Mouse (Mus musculus) limb, embryonic 14.5 days (tissue): ENCODE data around the gene Chrna1. TPM values are rescaled to one million over a fixed set of nuclear protein-coding genes. Genes with fewer than 3 reads are reported as not detected.
A peak's percentile ranks its signal among the peaks of the same experiment; 100 is the strongest.

Experiments
- ATAC-seq: fragments of 200-750 bp; cut with Nextera tagmentation; 2 replicates; pipeline ENCODE4 v1.8.0; 2017; ENCODE audit warnings: low read depth, moderate number of reproducible peaks, moderate TSS enrichment; ENCODE audit not compliant: low FRiP score
- DNase-seq: peaks from one replicate; pipeline ENCODE4 v3.0.0-alpha.2; 2015; ENCODE audit warnings: low spot score
- H3K27ac ChIP-seq: fragments of 300-500 bp; sonication (generic); replicated peaks from 2 replicates; pipeline ENCODE4 v1.5.1; 2014; ENCODE audit warnings: low read depth, mild to moderate bottlenecking, low read length, moderate library complexity, mixed read lengths
- H3K27me3 ChIP-seq: fragments of 300-500 bp; sonication (generic); 2 replicates; pipeline ENCODE4 v1.6.1; 2014; ENCODE audit warnings: low read length, mixed read lengths; ENCODE audit not compliant: control insufficient read depth, insufficient read depth
- H3K36me3 ChIP-seq: fragments of 300-500 bp; sonication (generic); 2 replicates; pipeline ENCODE4 v1.6.1; 2014; ENCODE audit warnings: mild to moderate bottlenecking, low read length, moderate library complexity, mixed read lengths; ENCODE audit not compliant: control insufficient read depth, insufficient read depth
- H3K4me1 ChIP-seq: fragments of 300-500 bp; sonication (generic); 2 replicates; pipeline ENCODE4 v1.6.1; 2014; ENCODE audit warnings: antibody characterized with exemption, low read length, mixed read lengths; ENCODE audit not compliant: control insufficient read depth, insufficient read depth
- H3K4me2 ChIP-seq: fragments of 300-500 bp; sonication (generic); replicated peaks from 2 replicates; pipeline ENCODE4 v1.6.1; 2014; ENCODE audit warnings: low read depth, mild to moderate bottlenecking, low read length, moderate library complexity; ENCODE audit not compliant: severe bottlenecking
- H3K4me3 ChIP-seq: fragments of 300-500 bp; sonication (generic); replicated peaks from 2 replicates; pipeline ENCODE4 v1.5.1; 2014; ENCODE audit warnings: low read length
- H3K9ac ChIP-seq: fragments of 300-500 bp; sonication (generic); 2 replicates; pipeline ENCODE4 v1.6.1; 2014; ENCODE audit warnings: mild to moderate bottlenecking, low read depth, low read length, moderate library complexity; ENCODE audit not compliant: severe bottlenecking
- H3K9me3 ChIP-seq: fragments of 300-500 bp; sonication (generic); 2 replicates; pipeline ENCODE4 v1.6.1; 2016; ENCODE audit warnings: low read length; ENCODE audit not compliant: control insufficient read depth
- POLR2A ChIP-seq: fragments of 200-500 bp; IDR thresholded peaks from 2 replicates; pipeline ENCODE4 v1.8.0; 2012; ENCODE audit warnings: inconsistent platforms, mild to moderate bottlenecking, moderate library complexity, borderline replicate concordance; ENCODE audit not compliant: insufficient read depth, insufficient read length; ENCODE audit errors: extremely low read depth
- WGBS: fragments of 180-500 bp; shearing (Covaris S2); extraction: QIAGEN DNeasy Blood & Tissue Kit; methylation state at CpG from one replicate; pipeline ENCODE4 v1.1.7; 2014; 5-methylcytosine and 5-hydroxymethylcytosine counted together
- polyA plus RNA-seq, 2 experiments: library from polyadenylated mRNA; depleted of rRNA in 1 of 2; stranded (reverse) in 1 of 2; unstranded in 1 of 2; fragments of >200 nt; fragmentation: Nextera tagmentation in 1 of 2; extraction: Ambion mirVana in 1 of 2; gene quantifications; 2 replicates each; pipeline versions ENCODE4 v1.2.1 to v1.2.3; 2012 to 2014

Gene Chrna1
- polyA plus RNA-seq, 2 experiments, result 8.9 to 19.4 TPM

DNA sequence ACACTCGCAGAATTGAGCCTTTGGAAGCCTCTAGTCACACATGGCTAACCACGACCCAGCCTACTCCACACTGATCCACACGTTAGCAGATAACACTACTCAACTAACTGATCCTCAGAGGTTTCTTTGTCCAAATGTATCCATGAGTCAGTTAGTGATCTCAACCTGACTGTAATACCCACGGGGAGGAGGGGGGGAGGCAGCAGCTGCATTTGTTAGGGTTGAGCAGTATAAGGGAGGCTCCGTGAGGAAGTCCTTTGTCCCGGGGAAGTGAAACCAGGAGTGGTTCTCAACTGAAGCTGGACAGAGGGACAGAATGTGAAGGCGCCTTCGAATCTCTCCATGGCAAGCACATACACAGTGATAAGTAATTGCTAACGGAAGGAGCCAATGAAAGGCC lies 53.4 kb downstream of the Chrna1 start:
- DNase-seq (no peak), ATAC-seq (no peak)
- no peak overlapping the region for H3K27ac ChIP-seq
- peak overlapping the region; percentile 56 for H3K4me2 ChIP-seq
- WGBS, result 63% methylated on average over 9 of the region's 9 CpGs
- H3K4me3 ChIP-seq, result 0 out of 2 replicates have a peak overlapping the region, but pooled peaks have one; percentile 3
- H3K9ac ChIP-seq, result no peak overlapping the region
- no peaks in the 10 kb centered on the region for H3K9me3 ChIP-seq
- TF ChIP-seq POLR2A, result no peak
- peaks cover 31% of the 10 kb centered on the region for H3K4me1 ChIP-seq
- no peaks in the 10 kb centered on the region for H3K27me3 ChIP-seq
- no peaks in the 10 kb centered on the region for H3K36me3 ChIP-seq

DNA sequence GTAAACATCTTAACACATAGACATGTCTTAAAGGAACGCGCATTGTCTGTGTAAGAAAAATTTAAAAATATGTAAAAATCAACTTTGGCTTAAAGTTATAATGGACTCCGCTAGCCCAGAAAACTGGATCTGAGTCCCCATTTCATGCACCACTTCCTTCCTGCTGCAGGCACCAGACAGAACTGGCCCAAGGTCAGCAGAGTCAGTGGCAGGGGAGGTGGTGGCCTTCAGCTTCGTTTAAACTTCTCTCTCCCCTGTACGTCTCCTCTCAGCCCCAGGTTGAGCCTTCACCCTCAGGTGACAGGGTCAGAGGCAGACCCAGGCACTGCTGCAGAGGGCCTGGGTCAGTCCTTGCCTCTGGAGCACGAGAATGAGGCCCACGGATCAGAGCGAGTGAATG lies 57.2 kb downstream of the Chrna1 start:
- 60% methylated on average over 8 of the region's 8 CpGs for WGBS
- TF ChIP-seq POLR2A, result no peak
- H3K9ac ChIP-seq, result no peak overlapping the region

DNA sequence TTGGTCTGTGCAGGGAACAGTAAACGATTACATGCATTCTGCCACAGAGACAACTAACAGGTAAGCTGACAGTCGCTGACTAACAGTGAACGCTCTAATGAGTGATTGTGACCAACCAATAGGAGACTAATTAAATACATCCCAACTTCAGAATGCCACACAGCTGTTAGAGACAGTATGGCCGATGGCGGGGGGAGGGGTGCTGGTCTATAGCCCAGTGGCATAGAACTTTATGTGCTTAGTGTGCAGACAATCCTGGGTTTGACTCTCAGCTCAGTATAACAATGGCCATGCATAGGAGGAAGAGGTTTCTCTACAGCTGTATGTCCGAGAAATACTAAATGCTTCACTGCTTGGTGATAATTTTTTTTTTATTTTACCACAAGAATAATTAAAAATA lies 57.8 kb downstream of the Chrna1 start:
- no peak overlapping the region for H3K9ac ChIP-seq
- no peak overlapping the region for H3K27ac ChIP-seq
- no peak for ATAC-seq
- no peaks in the 10 kb centered on the region for H3K27me3 ChIP-seq
- WGBS, result 20% methylated on average over 6 of the region's 6 CpGs
- H3K9me3 ChIP-seq, result no peaks in the 10 kb centered on the region
- no peak for TF ChIP-seq POLR2A
- DNase-seq, result no peak
- H3K36me3 ChIP-seq, result no peaks in the 10 kb centered on the region
- no peak overlapping the region for H3K4me2 ChIP-seq
- no peak overlapping the region for H3K4me3 ChIP-seq
- peaks cover 38% of the 10 kb centered on the region for H3K4me1 ChIP-seq

More for the DNA sequence above, 57.2 kb downstream of the Chrna1 start:
- H3K4me1 ChIP-seq, result peaks cover 43% of the 10 kb centered on the region
- H3K4me3 ChIP-seq, result no peak overlapping the region
- H3K27me3 ChIP-seq, result no peaks in the 10 kb centered on the region
- H3K4me2 ChIP-seq, result no peak overlapping the region
- no peaks in the 10 kb centered on the region for H3K36me3 ChIP-seq
- ATAC-seq (no peak), DNase-seq (no peak)
- H3K27ac ChIP-seq, result no peak overlapping the region
- H3K9me3 ChIP-seq, result no peaks in the 10 kb centered on the region

DNA sequence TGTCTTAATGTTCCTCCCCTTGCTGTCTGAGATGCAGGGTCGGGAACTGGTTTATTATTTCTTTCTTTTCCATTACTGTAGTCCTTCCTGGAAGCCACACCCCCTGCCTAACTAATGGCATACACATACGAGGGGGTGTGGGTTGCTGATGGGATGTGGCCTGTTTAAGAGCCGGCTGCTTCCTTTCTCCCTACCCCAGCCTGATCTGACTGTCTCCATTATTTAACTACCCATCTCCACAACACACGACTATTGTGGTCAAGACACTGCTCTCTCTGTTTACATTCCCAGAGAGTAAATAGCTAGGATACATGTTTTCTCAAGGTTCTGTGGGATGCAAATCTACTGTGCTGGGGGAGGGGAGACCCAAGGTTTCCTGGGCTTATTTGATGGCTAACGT lies 58.4 kb downstream of the Chrna1 start:
- Histone ChIP-seq H3K9ac (no peak overlapping the region), H3K4me2 (no peak overlapping the region; the same call in 1 of the 2 replicates), H3K27me3 (no peaks in the 10 kb centered on the region), H3K9me3 (no peaks in the 10 kb centered on the region), H3K4me3 (no peak overlapping the region), H3K27ac (no peak overlapping the region), H3K4me1 (peaks cover 33% of the 10 kb centered on the region), H3K36me3 (no peaks in the 10 kb centered on the region)
- WGBS, result 7% methylated on average over 5 of the region's 5 CpGs
- DNase-seq (no peak), ATAC-seq (no peak)
- TF ChIP-seq POLR2A, result no peak

DNA sequence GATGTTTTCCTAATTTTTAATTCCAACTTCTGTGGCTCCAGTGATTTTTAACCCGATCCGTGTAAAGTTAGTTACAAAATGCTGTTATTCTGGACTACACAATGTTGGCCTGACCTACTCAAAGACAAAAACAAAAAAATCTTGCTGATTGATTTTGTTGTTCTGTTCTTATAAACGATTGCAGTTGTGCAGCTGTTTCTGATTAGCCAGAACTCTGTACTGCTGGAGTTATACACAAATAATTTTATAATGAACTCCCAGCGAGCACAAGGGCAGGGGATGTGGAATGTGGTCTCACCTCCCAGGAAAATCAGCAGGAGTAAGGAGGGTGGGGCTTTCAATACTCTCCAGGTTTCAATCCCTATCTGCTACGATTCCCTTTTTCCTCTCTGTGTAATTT lies 61.2 kb downstream of the Chrna1 start:
- WGBS, result 41% methylated on average over 5 of the region's 5 CpGs
- Histone ChIP-seq H3K27ac (peak overlapping the region; percentile 43; the same call in 1 of the 2 replicates), H3K4me2 (no peak overlapping the region), H3K9ac (no peak overlapping the region), H3K4me3 (no peak overlapping the region), H3K4me1 (peaks cover 28% of the 10 kb centered on the region), H3K9me3 (no peaks in the 10 kb centered on the region), H3K27me3 (no peaks in the 10 kb centered on the region), H3K36me3 (no peaks in the 10 kb centered on the region)
- no peak for DNase-seq
- no peak for TF ChIP-seq POLR2A
- no peak for ATAC-seq

DNA sequence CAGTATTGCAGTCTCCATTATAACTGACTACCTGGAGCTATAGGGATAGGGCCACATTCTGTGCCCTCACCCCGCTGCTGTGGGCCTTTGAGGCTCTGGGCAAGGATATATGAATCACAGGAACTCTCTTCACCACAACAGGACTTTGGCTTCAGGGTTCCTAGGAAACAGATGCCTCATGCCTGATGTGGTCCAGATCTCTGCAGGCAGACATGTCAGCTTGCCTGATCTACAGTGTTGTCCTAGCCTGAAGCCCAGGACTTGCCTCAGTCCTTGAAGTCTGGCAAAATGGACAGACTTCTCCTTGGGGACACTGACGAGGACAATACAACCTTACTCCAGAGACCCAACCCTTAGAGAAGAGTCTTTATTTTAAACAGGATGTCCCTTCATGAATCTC lies 61.8 kb downstream of the Chrna1 start:
- Histone ChIP-seq H3K36me3 (no peaks in the 10 kb centered on the region), H3K4me3 (no peak overlapping the region), H3K27me3 (no peaks in the 10 kb centered on the region), H3K27ac (no peak overlapping the region), H3K4me1 (peaks cover 32% of the 10 kb centered on the region), H3K9me3 (no peaks in the 10 kb centered on the region), H3K9ac (no peak overlapping the region), H3K4me2 (no peak overlapping the region)
- TF ChIP-seq POLR2A, result no peak
- WGBS, result 91% methylated on average over 2 of the region's 2 CpGs
- ATAC-seq (no peak), DNase-seq (no peak)
